ENCODE assay signal across 8 mouse cellular contexts in genomic region chr9:80351678-80352331, GRCm38 (mm10).
DNase-seq lines count a peak whose midpoint lies in the region; ATAC-seq and TF ChIP-seq lines count a peak whose summit lies in the region.

No protein-coding gene starts in this region.

- H3K4me3 ChIP-seq in heart, embryonic 11.5 days (ENCODE audit: low read depth, low read length), result no peak overlapping the region
- peak overlapping the region; percentile 21 for H3K4me3 ChIP-seq in forebrain, postnatal 0 days (ENCODE audit: low read depth, low read length)

- DNase-seq in heart, adult 18-20 months, result no peak
- DNase-seq in ZHBTc4 (ENCODE audit: low read depth, low spot score), result peak; percentile 21
- DNase-seq in forebrain, postnatal 0 days, result peak; percentile 41
- DNase-seq in mesoderm, embryonic 11.5 days (ENCODE audit: low read depth, low spot score), result peak; percentile 30
- no peak for DNase-seq in thymus, adult 18-20 months
- DNase-seq in B cell, adult 2 months, result no peak

- WGBS in heart, embryonic 11.5 days (ENCODE audit: insufficient replicate concordance), result 42% methylated on average over 20 of the region's 20 CpGs
- WGBS in forebrain, postnatal 0 days, result 10% methylated on average over 20 of the region's 20 CpGs

- peak overlapping the region; percentile 43 for H3K4me2 ChIP-seq in heart, embryonic 11.5 days
- H3K4me2 ChIP-seq in forebrain, postnatal 0 days (ENCODE audit: low read depth), result peak overlapping the region; percentile 41

- H3K27ac ChIP-seq in heart, embryonic 11.5 days (ENCODE audit: low read depth, low read length), result no peak overlapping the region
- H3K27ac ChIP-seq in forebrain, postnatal 0 days (ENCODE audit: low read depth, low read length), result no peak overlapping the region

- no peak for ATAC-seq in heart, embryonic 11.5 days (replicated peaks; ENCODE audit: insufficient number of reproducible peaks, low FRiP score, low TSS enrichment)
- ATAC-seq in forebrain, postnatal 0 days, result peak; percentile 82
- no peak for ATAC-seq in erythroid progenitor cell, adult 5-6 weeks (replicated peaks; ENCODE audit: low FRiP score, poor library complexity, severe bottlenecking)

- H3K9ac ChIP-seq in heart, embryonic 11.5 days (ENCODE audit: low read depth, low read length), result no peak overlapping the region
- no peak overlapping the region for H3K9ac ChIP-seq in forebrain, postnatal 0 days

- no peaks in the 10 kb centered on the region for H3K9me3 ChIP-seq in heart, embryonic 11.5 days (replicated peaks; ENCODE audit: control insufficient read depth, low read length)
- H3K9me3 ChIP-seq in forebrain, postnatal 0 days (ENCODE audit: low read length), result no peaks in the 10 kb centered on the region

- H3K36me3 ChIP-seq in heart, embryonic 11.5 days (ENCODE audit: control insufficient read depth, insufficient read depth, low read length), result no peaks in the 10 kb centered on the region
- H3K36me3 ChIP-seq in forebrain, postnatal 0 days (ENCODE audit: insufficient read depth), result no peaks in the 10 kb centered on the region

- no peaks in the 10 kb centered on the region for H3K4me1 ChIP-seq in heart, embryonic 11.5 days (ENCODE audit: control insufficient read depth, insufficient read depth, low read length)
- H3K4me1 ChIP-seq in forebrain, postnatal 0 days (ENCODE audit: insufficient read depth), result no peaks in the 10 kb centered on the region

- TF ChIP-seq CTCF in forebrain, postnatal 0 days (IDR thresholded peaks at IDR 0.05; ENCODE audit: low read depth), result no peak

- H3K27me3 ChIP-seq in heart, embryonic 11.5 days (ENCODE audit: control insufficient read depth, insufficient read depth, low read length), result no peaks in the 10 kb centered on the region
- H3K27me3 ChIP-seq in forebrain, postnatal 0 days (ENCODE audit: insufficient read depth, low read length), result no peaks in the 10 kb centered on the region

Comparison
In these comparisons a context has a peak if more than half of its experiments do, and no peak if none do; other contexts are left out.
1. DNase-seq: peak in ZHBTc4 (single experiment), forebrain, postnatal 0 days (single experiment) and mesoderm, embryonic 11.5 days (single experiment); none in heart, adult 18-20 months (0 of 2), thymus, adult 18-20 months (0 of 2) and B cell, adult 2 months (0 of 2).